Mouse (Mus musculus) MEL (cell line): ENCODE measurements around the gene Dgkg.

ENCODE experiments used
- CTCF ChIP-seq, 3 experiments: IDR thresholded peaks in 2 of 3; conservative IDR thresholded peaks in 1 of 3; 2 replicates each; pipeline ENCODE4 v1.5.1; 2011 to 2012; ENCODE audit warnings: low read length in 3 of 3, low read depth in 2 of 3, mild to moderate bottlenecking in 2 of 3, improper control_type of control experiment in 1 of 3, inconsistent platforms in 1 of 3, mixed read lengths in 1 of 3, moderate library complexity in 1 of 3; ENCODE audit not compliant: control insufficient read depth in 1 of 3, insufficient read depth in 1 of 3, poor library complexity in 1 of 3, severe bottlenecking in 1 of 3
- E2F4 ChIP-seq: IDR thresholded peaks from 2 replicates; pipeline ENCODE4 v1.6.1; 2011; ENCODE audit warnings: low read depth, low read length, improper control_type of control experiment, borderline replicate concordance
- ETS1 ChIP-seq: IDR thresholded peaks from 2 replicates; pipeline ENCODE4 v1.6.1; 2012; ENCODE audit warnings: low read depth, mild to moderate bottlenecking, inconsistent platforms, low read length, improper control_type of control experiment, moderate library complexity
- GATA1 ChIP-seq: IDR thresholded peaks from 2 replicates; pipeline ENCODE4 v1.6.1; 2011; ENCODE audit warnings: low read depth, low read length, improper control_type of control experiment
- MAZ ChIP-seq: IDR thresholded peaks from 2 replicates; pipeline ENCODE4 v1.6.1; 2012; ENCODE audit warnings: low read depth, mild to moderate bottlenecking, inconsistent platforms, low read length, improper control_type of control experiment
- MEF2A ChIP-seq: IDR thresholded peaks from 2 replicates; pipeline ENCODE4 v1.6.1; 2014; ENCODE audit warnings: low read depth, mild to moderate bottlenecking, inconsistent platforms, low read length, improper control_type of control experiment; ENCODE audit not compliant: poor library complexity, insufficient replicate concordance, severe bottlenecking; ENCODE audit errors: extremely low read depth
- MYC ChIP-seq: IDR thresholded peaks from 2 replicates; pipeline ENCODE4 v1.6.1; 2011; ENCODE audit warnings: low read depth, mild to moderate bottlenecking, low read length, improper control_type of control experiment, moderate library complexity
- POLR2A ChIP-seq, 2 experiments: IDR thresholded peaks; 2 replicates each; pipeline ENCODE4 v1.6.1; 2011 to 2012; ENCODE audit warnings: low read length in 2 of 2, mild to moderate bottlenecking in 2 of 2, control low read depth in 1 of 2, improper control_type of control experiment in 1 of 2, low read depth in 1 of 2, moderate library complexity in 1 of 2; ENCODE audit not compliant: control insufficient read depth in 1 of 2, insufficient read depth in 1 of 2, poor library complexity in 1 of 2
- POLR2AphosphoS5 ChIP-seq: IDR thresholded peaks from 2 replicates; pipeline ENCODE4 v1.6.1; 2012; ENCODE audit warnings: low read depth, borderline replicate concordance, mild to moderate bottlenecking, inconsistent platforms, low read length, moderate library complexity, mixed read lengths
- RCOR1 ChIP-seq: IDR thresholded peaks from 2 replicates; pipeline ENCODE4 v1.6.1; 2012; ENCODE audit warnings: low read depth, mild to moderate bottlenecking, inconsistent platforms, low read length, improper control_type of control experiment
- TBP ChIP-seq: IDR thresholded peaks from 2 replicates; pipeline ENCODE4 v1.8.0; 2011; ENCODE audit warnings: low read depth, low read length, improper control_type of control experiment
- USF1 ChIP-seq: IDR thresholded peaks from 2 replicates; pipeline ENCODE4 v1.6.1; 2014; ENCODE audit warnings: low read depth, mild to moderate bottlenecking, inconsistent platforms, low read length, improper control_type of control experiment, moderate library complexity
- ZNF384 ChIP-seq: IDR thresholded peaks from 2 replicates; pipeline ENCODE4 v1.6.1; 2012; ENCODE audit warnings: low read depth, mild to moderate bottlenecking, inconsistent platforms, low read length, improper control_type of control experiment

GRCm38 (mm10) chr16:22527499-22527939 lies 129.5 kb downstream of the Dgkg start:
- TF ChIP-seq POLR2AphosphoS5 = no peak
- no peak for TF ChIP-seq POLR2A (IDR thresholded peaks at IDR 0.05; ENCODE audit: control insufficient read depth in 1 of 2, insufficient read depth in 1 of 2, low read depth in 1 of 2, low read length in 2 of 2, poor library complexity in 1 of 2)
- no peak for TF ChIP-seq E2F4
- TF ChIP-seq MEF2A = no peak
- TF ChIP-seq USF1 = no peak
- TF ChIP-seq MYC = no peak
- no peak for TF ChIP-seq RCOR1
- no peak for TF ChIP-seq CTCF (IDR thresholded peaks at IDR 0.05 in 2 of 3, conservative IDR thresholded peaks at IDR 0.05 in 1 of 3; ENCODE audit: control insufficient read depth in 1 of 3, insufficient read depth in 1 of 3, low read depth in 2 of 3, low read length in 3 of 3, poor library complexity in 1 of 3, severe bottlenecking in 1 of 3)
- no peak for TF ChIP-seq TBP
- no peak for TF ChIP-seq GATA1
- TF ChIP-seq ZNF384 = no peak
- no peak for TF ChIP-seq MAZ
- TF ChIP-seq ETS1 = no peak
